ENCODE assay signal across 14 mouse cellular contexts in genomic region chr4:140324971-140325676, GRCm38 (mm10).
"Had no signal": no experiment of that assay in that cellular context is flagged by ENCODE, and none has a peak within 500 bp of the region (broad histone marks: within the 10 kb centered on the region; RNA-seq: fewer than 3 reads in every experiment).

No protein-coding gene starts in this region.

- H3K27ac ChIP-seq: kidney, postnatal 0 days; limb, embryonic 15.5 days; liver, embryonic 12.5 days; macrophage; midbrain, embryonic 15.5 days; neural tube, embryonic 13.5 days; stomach, postnatal 0 days had no signal

- H3K9ac ChIP-seq: limb, embryonic 15.5 days; liver, embryonic 12.5 days; lung, embryonic 14.5 days; midbrain, embryonic 15.5 days; neural tube, embryonic 13.5 days had no signal

- H3K36me3 ChIP-seq: limb, embryonic 15.5 days; liver, embryonic 12.5 days; midbrain, embryonic 15.5 days; neural tube, embryonic 13.5 days had no signal

- H3K9me3 ChIP-seq: limb, embryonic 15.5 days; midbrain, embryonic 15.5 days; neural tube, embryonic 13.5 days had no signal

- H3K4me2 ChIP-seq: limb, embryonic 15.5 days; liver, embryonic 12.5 days; lung, embryonic 14.5 days; midbrain, embryonic 11.5 days; midbrain, embryonic 15.5 days; neural tube, embryonic 13.5 days had no signal

- H3K4me1 ChIP-seq: limb, embryonic 15.5 days; liver, embryonic 12.5 days; megakaryocyte, embryonic 14.5 days; midbrain, embryonic 15.5 days had no signal

- DNase-seq: kidney, adult 8-10 months; kidney, postnatal 4 days; lung, embryonic 14.5 days; lung, postnatal 14 days; right cerebral cortex, postnatal 14 days had no signal

- ATAC-seq: liver, embryonic 12.5 days; midbrain, embryonic 15.5 days had no signal

- H3K4me3 ChIP-seq: limb, embryonic 15.5 days; liver, embryonic 12.5 days; megakaryocyte, embryonic 14.5 days; midbrain, embryonic 15.5 days; neural tube, embryonic 13.5 days had no signal

- H3K27me3 ChIP-seq: limb, embryonic 15.5 days; liver, embryonic 12.5 days; megakaryocyte, embryonic 14.5 days; midbrain, embryonic 15.5 days; neural tube, embryonic 13.5 days had no signal
